Comparison of ENCODE assay signal across 14 mouse cellular contexts in the genomic region with DNA sequence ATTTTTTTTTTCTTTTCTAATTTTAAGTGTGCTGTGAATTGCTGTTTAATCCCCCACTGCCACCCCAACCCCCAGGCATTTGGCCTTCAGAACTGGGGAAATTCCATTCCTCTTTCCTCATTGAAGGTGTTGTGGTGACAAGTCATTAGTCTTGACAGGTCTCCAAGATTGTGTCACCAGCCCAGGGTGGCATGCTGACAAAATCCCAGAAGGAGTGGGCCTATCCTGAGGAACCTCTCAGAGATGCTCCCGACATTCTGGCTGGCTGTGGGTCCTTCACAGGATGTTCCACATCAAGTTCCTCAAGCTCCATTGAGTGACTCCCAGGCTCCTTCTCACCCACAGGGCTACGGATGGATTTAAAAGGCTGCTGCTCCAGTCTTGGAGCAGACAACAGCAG.
DNase-seq lines count a peak whose midpoint lies in the region; ATAC-seq lines count a peak whose summit lies in the region.
"Had no signal": no experiment of that assay in that cellular context is flagged by ENCODE, and none has a peak within 500 bp of the region (broad histone marks: within the 10 kb centered on the region; RNA-seq: fewer than 3 reads in every experiment).

No protein-coding gene starts in this region.

- no peaks in the 10 kb centered on the region for H3K27me3 ChIP-seq in heart, embryonic 10.5 days (ENCODE audit: insufficient read depth, poor library complexity, severe bottlenecking)
- H3K27me3 ChIP-seq: embryonic facial prominence, embryonic 15.5 days; midbrain, embryonic 13.5 days had no signal

- no peak overlapping the region for H3K4me3 ChIP-seq in heart, embryonic 10.5 days
- H3K4me3 ChIP-seq: embryonic facial prominence, embryonic 15.5 days; layer of hippocampus, adult 2 months; midbrain, embryonic 13.5 days had no signal

- 34% methylated on average over 2 of the region's 2 CpGs for WGBS in heart, embryonic 10.5 days

- H3K4me1 ChIP-seq in heart, embryonic 10.5 days = peaks cover 3% of the 10 kb centered on the region; the same call in 1 of the 2 replicates
- H3K4me1 ChIP-seq: embryonic facial prominence, embryonic 15.5 days; midbrain, embryonic 13.5 days had no signal

- no peak overlapping the region for H3K27ac ChIP-seq in heart, embryonic 10.5 days
- H3K27ac ChIP-seq: embryonic facial prominence, embryonic 15.5 days; layer of hippocampus, adult 2 months; midbrain, embryonic 13.5 days had no signal

- H3K9me3 ChIP-seq in heart, embryonic 10.5 days = no peaks in the 10 kb centered on the region
- H3K9me3 ChIP-seq: embryonic facial prominence, embryonic 15.5 days had no signal

- peak; percentile 34 to 46 for DNase-seq in cerebellum, postnatal 10 days
- DNase-seq in cerebellum, adult 9-11 months = no peak
- peak; percentile 79 for DNase-seq in 3134 (ENCODE audit: extremely low read depth, insufficient read length, low spot score)
- DNase-seq in heart, embryonic 10.5 days (ENCODE audit: low spot score) = peak; percentile 84
- DNase-seq in heart, postnatal 4 days = peak; percentile 78
- no peak for DNase-seq in right cerebral cortex, postnatal 36 days (ENCODE audit: low spot score in 2 of 2)
- no peak for DNase-seq in yolk sac, embryonic 10.5 days (ENCODE audit: low spot score)
- DNase-seq: B cell, adult 2 months; liver; right cerebral cortex, postnatal 4 days had no signal

- no peak for ATAC-seq in granulocyte monocyte progenitor cell, adult 5-6 weeks (replicated peaks; ENCODE audit: poor library complexity, severe bottlenecking)
- ATAC-seq: midbrain, embryonic 13.5 days had no signal

- no peaks in the 10 kb centered on the region for H3K36me3 ChIP-seq in heart, embryonic 10.5 days
- H3K36me3 ChIP-seq: embryonic facial prominence, embryonic 15.5 days; midbrain, embryonic 13.5 days had no signal

Comparison
In these comparisons a context has a peak if more than half of its experiments do, and no peak if none do; other contexts are left out.
1. DNase-seq: peak in cerebellum, postnatal 10 days (2 of 2), 3134 (single experiment), heart, embryonic 10.5 days (single experiment) and heart, postnatal 4 days (single experiment); none in cerebellum, adult 9-11 months (single experiment), right cerebral cortex, postnatal 36 days (0 of 2) and yolk sac, embryonic 10.5 days (single experiment).